Mouse (Mus musculus) embryonic facial prominence, embryonic 11.5 days (tissue): Measurements from ENCODE around the gene Adprhl1. TPM values are rescaled to one million over a fixed set of nuclear protein-coding genes. Genes with fewer than 3 reads are reported as not detected.
A peak's percentile ranks its signal among the peaks of the same experiment; 100 is the strongest.

Experiments used
- ATAC-seq: fragments of 200-750 bp; cut with Nextera tagmentation; replicated peaks from 2 replicates; pipeline ENCODE4 v1.8.0; 2017; ENCODE audit warnings: low read depth; ENCODE audit not compliant: insufficient number of reproducible peaks, low FRiP score, low TSS enrichment
- DNase-seq: peaks from one replicate; pipeline ENCODE4 v3.0.0-alpha.2; 2015; ENCODE audit warnings: low spot score
- H3K27ac ChIP-seq: fragments of 300-500 bp; sonication (generic); replicated peaks from 2 replicates; pipeline ENCODE4 v1.5.1; 2014; ENCODE audit warnings: mild to moderate bottlenecking, low read depth, low read length, control low read depth
- H3K27me3 ChIP-seq: fragments of 300-500 bp; sonication (generic); 2 replicates; pipeline ENCODE4 v1.6.1; 2014; ENCODE audit warnings: mild to moderate bottlenecking, low read length, moderate library complexity, mixed read lengths; ENCODE audit not compliant: control insufficient read depth, insufficient read depth
- H3K36me3 ChIP-seq: fragments of 300-500 bp; sonication (generic); replicated peaks from 2 replicates; pipeline ENCODE4 v1.6.1; 2014; ENCODE audit warnings: low read depth, mild to moderate bottlenecking, low read length, moderate library complexity, mixed read lengths; ENCODE audit not compliant: control insufficient read depth, insufficient read depth
- H3K4me1 ChIP-seq: fragments of 300-500 bp; sonication (generic); 2 replicates; pipeline ENCODE4 v1.6.1; 2014; ENCODE audit warnings: low read length, mixed read lengths; ENCODE audit not compliant: control insufficient read depth, insufficient read depth
- H3K4me2 ChIP-seq: fragments of 300-500 bp; sonication (generic); 2 replicates; pipeline ENCODE4 v1.6.1; 2014; ENCODE audit warnings: low read depth, mild to moderate bottlenecking, control low read depth, low read length, moderate library complexity
- H3K4me3 ChIP-seq: fragments of 300-500 bp; sonication (generic); 2 replicates; pipeline ENCODE4 v1.5.1; 2014; ENCODE audit warnings: low read depth, low read length, control low read depth
- H3K9ac ChIP-seq: fragments of 300-500 bp; sonication (generic); replicated peaks from 2 replicates; pipeline ENCODE4 v1.6.1; 2014; ENCODE audit warnings: mild to moderate bottlenecking, control low read depth, low read length
- H3K9me3 ChIP-seq: fragments of 300-500 bp; sonication (generic); replicated peaks from 2 replicates; pipeline ENCODE4 v1.6.1; 2016; ENCODE audit warnings: mild to moderate bottlenecking, low read length, inconsistent platforms, mixed read lengths; ENCODE audit not compliant: control insufficient read depth
- WGBS: fragments of 180-500 bp; shearing (Covaris S2); extraction: QIAGEN DNeasy Blood & Tissue Kit; methylation state at CpG from one replicate; pipeline ENCODE4 v1.1.7; 2014; 5-methylcytosine and 5-hydroxymethylcytosine counted together
- polyA plus RNA-seq: library from polyadenylated mRNA; unstranded; fragments of >200 nt; fragmentation: Nextera tagmentation; extraction: Ambion mirVana; gene quantifications from 2 replicates; pipeline ENCODE4 v1.2.1, GENCODE M21; 2014

Adprhl1 gene
- polyA plus RNA-seq, 1 experiment from 2014 or later, result 1.1 TPM

DNA sequence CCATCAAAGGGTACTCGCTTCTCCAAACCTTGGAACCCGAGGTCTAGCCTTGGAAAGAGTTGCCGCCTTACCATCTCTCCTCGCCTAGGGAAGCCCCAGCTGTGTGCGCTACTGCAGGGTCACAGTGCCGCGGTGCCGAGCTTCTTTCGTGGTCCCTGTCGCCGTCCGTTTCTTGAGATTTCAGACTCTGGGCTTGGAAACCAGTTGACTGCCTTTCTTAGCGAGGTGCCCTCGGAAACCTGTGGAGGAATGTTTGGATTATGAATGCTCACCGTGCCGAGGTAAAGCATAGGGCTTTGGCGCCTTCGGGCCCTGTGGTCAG lies 53.0 kb downstream of the Adprhl1 start:
- Histone ChIP-seq H3K4me1 (no peaks in the 10 kb centered on the region), H3K9ac (no peak overlapping the region), H3K27me3 (peaks cover 27% of the 10 kb centered on the region), H3K9me3 (no peaks in the 10 kb centered on the region), H3K36me3 (no peaks in the 10 kb centered on the region), H3K27ac (no peak overlapping the region), H3K4me3 (peak overlapping the region; percentile 81), H3K4me2 (peak overlapping the region; percentile 89)
- ATAC-seq (no peak), DNase-seq (no peak)
- 1% methylated on average over 18 of the region's 18 CpGs for WGBS

DNA sequence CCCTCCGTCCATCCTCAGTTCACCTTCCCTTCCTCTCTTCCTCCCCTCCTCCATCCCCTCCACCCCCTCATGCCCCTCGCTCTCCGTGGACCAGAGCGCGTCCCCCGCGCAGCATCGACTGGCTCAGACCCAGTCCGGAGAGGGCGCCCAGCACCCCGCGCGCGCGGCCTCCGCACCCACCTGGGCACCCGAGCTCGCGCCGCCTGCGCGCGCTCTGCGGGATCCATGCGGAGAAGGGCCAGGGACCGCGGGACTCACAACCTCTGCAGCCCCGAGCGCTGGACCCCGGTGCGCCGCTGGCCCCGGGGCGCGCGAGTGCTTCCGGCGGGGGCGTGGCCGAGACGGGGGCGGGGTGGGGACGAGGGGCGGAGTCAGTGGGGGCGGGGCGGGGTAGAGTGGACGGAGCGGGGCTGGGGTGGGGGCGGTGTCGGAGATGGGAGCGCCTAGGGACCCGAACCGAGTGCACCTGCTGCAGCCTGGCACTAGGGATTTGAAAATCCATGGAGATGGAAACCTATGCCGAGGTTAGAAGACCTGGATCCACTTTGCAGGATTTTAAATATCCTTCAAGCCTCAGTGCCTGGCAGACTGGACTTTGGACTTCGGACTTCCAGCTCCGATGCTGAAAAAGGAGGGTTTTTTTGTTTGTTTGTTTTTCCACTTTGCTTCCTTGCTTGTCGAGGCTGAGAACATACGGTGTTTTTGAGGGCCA lies 53.5 kb downstream of the Adprhl1 start, which contains the start of gene Grtp1:
Gene Grtp1 (minus strand): TSS at position 320 of the 712 bp plus-strand sequence.
- peaks cover 27% of the 10 kb centered on the region for H3K27me3 ChIP-seq
- H3K27ac ChIP-seq, result no peak within 1 kb of the TSS
- H3K4me1 ChIP-seq, result no peaks in the 10 kb centered on the region
- no peaks in the 10 kb centered on the region for H3K9me3 ChIP-seq
- ATAC-seq, result peak; percentile 58
- peak within 1 kb of the TSS; percentile 65 for H3K9ac ChIP-seq
- no peaks in the 10 kb centered on the region for H3K36me3 ChIP-seq
- H3K4me2 ChIP-seq, result peak within 1 kb of the TSS; percentile 89
- H3K4me3 ChIP-seq, result peak within 1 kb of the TSS; percentile 81
- DNase-seq, result peak; percentile 64
- WGBS, result under 1% methylated on average over 55 of the region's 58 CpGs

DNA sequence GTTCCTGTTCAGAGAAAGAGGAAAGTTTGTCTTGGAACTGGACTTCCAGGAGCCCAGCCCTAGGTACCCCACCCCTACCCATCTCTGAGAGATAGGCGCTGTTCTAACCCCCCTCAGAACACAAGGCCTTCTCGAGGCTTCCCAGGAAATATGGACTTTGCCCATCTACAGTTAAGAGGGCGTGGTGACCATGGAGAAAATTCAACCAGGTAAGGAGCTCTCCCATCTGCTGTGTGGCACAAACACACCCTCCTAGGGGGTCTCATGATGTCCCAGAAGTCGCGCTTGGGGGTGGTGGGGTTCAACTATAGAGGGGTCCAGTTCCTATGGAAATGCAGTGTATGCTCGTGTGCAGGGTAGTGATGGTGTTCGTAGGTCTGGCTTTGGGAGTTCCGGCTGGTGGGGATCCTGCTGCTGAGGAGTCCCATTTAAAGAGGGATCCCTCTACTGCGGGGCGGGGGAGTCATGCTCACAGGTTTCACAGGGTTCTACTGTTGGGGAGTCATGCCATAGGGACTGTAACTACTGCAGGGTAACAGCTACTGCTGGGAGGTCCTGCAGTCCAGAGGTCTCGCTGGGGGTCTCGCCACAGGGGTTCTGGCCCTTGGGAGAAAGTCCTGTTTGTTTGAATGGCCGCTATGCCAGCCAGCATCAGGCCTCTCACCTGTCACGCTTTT lies 54.4 kb downstream of the Adprhl1 start:
- WGBS, result 23% methylated on average over 14 of the region's 14 CpGs
- ATAC-seq (0 out of 2 replicates have a peak, but pooled peaks have one; percentile 40), DNase-seq (no peak)
- H3K9ac ChIP-seq, result no peak overlapping the region; the same call in 1 of the 2 replicates
- H3K4me1 ChIP-seq, result no peaks in the 10 kb centered on the region; the same call in 1 of the 2 replicates
- peaks cover 27% of the 10 kb centered on the region for H3K27me3 ChIP-seq
- no peaks in the 10 kb centered on the region for H3K9me3 ChIP-seq
- H3K27ac ChIP-seq, result no peak overlapping the region
- no peaks in the 10 kb centered on the region for H3K36me3 ChIP-seq
- H3K4me3 ChIP-seq, result peak overlapping the region; percentile 81
- H3K4me2 ChIP-seq, result peak overlapping the region; percentile 89

- Histone ChIP-seq H3K27ac (no peak overlapping the region), H3K9ac (no peak overlapping the region), H3K4me2 (no peak overlapping the region), H3K4me1 (no peaks in the 10 kb centered on the region; the same call in 1 of the 2 replicates), H3K4me3 (no peak overlapping the region), H3K9me3 (no peaks in the 10 kb centered on the region), H3K36me3 (no peaks in the 10 kb centered on the region), H3K27me3 (peaks cover 23% of the 10 kb centered on the region)
- no peak for DNase-seq
- ATAC-seq, result no peak
- WGBS, result 79% methylated on average over 5 of the region's 5 CpGs
These were observed 56.5 kb downstream of the Adprhl1 start for GRCm38 (mm10) chr8:13197493-13197892.

DNA sequence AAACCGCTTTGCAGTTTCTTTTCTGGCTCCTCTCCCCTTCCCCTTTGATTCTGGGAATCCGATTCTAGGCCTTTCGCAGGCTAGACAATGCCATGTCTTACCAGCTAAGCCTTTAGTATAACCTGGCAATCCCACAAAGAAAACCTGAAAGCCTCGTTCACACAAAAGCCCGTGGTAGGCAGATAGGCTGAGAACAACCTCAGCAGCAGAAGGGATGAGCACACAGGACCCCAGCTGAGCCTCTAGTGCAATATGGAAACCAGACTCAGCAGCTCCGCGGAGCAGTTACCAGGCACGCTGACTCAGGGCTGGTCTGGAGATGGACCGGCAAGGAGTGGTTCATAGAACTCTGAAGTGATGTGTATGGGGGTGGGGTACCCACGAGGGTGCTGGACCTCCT lies 59.1 kb downstream of the Adprhl1 start:
- ATAC-seq, result no peak

GRCm38 (mm10) chr8:13190235-13190634 lies 63.7 kb downstream of the Adprhl1 start:
- H3K4me3 ChIP-seq, result no peak overlapping the region
- no peaks in the 10 kb centered on the region; the same call in 1 of the 2 replicates for H3K36me3 ChIP-seq
- no peak overlapping the region for H3K27ac ChIP-seq
- WGBS, result 88% methylated on average over 8 of the region's 8 CpGs
- no peaks in the 10 kb centered on the region; the same call in 1 of the 2 replicates for H3K4me1 ChIP-seq
- no peak overlapping the region for H3K4me2 ChIP-seq
- DNase-seq (no peak), ATAC-seq (no peak)
- H3K9ac ChIP-seq, result no peak overlapping the region
- no peaks in the 10 kb centered on the region for H3K27me3 ChIP-seq
- H3K9me3 ChIP-seq, result no peaks in the 10 kb centered on the region

More for the DNA sequence above, 59.1 kb downstream of the Adprhl1 start:
- Histone ChIP-seq H3K4me2 (no peak overlapping the region), H3K9ac (peak overlapping the region; percentile 13; the same call in 1 of the 2 replicates), H3K36me3 (no peaks in the 10 kb centered on the region), H3K4me1 (no peaks in the 10 kb centered on the region; the same call in 1 of the 2 replicates), H3K27ac (no peak overlapping the region), H3K9me3 (no peaks in the 10 kb centered on the region), H3K27me3 (peaks cover 6% of the 10 kb centered on the region), H3K4me3 (no peak overlapping the region)
- DNase-seq, result peak; percentile 6
- WGBS, result 40% methylated on average over 10 of the region's 10 CpGs

GRCm38 (mm10) chr8:13188857-13189256 lies 65.1 kb downstream of the Adprhl1 start:
- Histone ChIP-seq H3K9ac (no peak overlapping the region), H3K36me3 (no peaks in the 10 kb centered on the region; the same call in 1 of the 2 replicates), H3K4me1 (no peaks in the 10 kb centered on the region), H3K27me3 (no peaks in the 10 kb centered on the region), H3K4me2 (no peak overlapping the region), H3K4me3 (no peak overlapping the region), H3K27ac (no peak overlapping the region), H3K9me3 (no peaks in the 10 kb centered on the region)
- WGBS, result 94% methylated on average over 1 of the region's 1 CpGs
- ATAC-seq, result no peak
- no peak for DNase-seq

DNA sequence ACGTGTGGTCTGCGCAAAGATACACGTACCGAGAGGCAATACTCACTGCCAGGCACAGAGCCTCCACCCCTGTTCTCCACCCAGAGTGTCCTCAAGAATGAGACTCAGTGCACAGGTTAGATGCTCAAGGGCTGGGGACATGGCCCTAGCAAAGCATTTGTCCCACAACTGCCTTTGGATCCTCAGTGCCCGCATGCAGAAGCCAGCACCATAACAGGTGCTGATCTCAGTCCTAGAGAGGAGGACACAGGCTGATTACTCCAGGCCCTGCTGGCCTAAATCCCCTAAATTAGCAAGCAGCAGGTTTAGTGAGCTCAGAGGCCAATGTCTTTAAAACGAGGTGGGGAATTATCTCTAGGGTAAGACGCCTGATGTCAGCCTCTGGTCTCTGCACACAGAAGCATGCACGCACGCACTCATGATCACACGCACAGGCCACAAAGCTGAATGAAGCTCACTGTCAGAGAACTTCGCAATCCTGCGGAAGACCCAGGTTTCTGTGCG lies 65.9 kb downstream of the Adprhl1 start:
- H3K27ac ChIP-seq, result no peak overlapping the region
- H3K4me2 ChIP-seq, result no peak overlapping the region
- no peaks in the 10 kb centered on the region for H3K9me3 ChIP-seq
- H3K9ac ChIP-seq, result no peak overlapping the region
- DNase-seq (no peak), ATAC-seq (no peak)
- H3K27me3 ChIP-seq, result no peaks in the 10 kb centered on the region
- no peaks in the 10 kb centered on the region for H3K4me1 ChIP-seq
- no peaks in the 10 kb centered on the region; the same call in 1 of the 2 replicates for H3K36me3 ChIP-seq
- WGBS, result 89% methylated on average over 13 of the region's 13 CpGs
- H3K4me3 ChIP-seq, result no peak overlapping the region
